Mouse (Mus musculus): ENCODE measurements at regions not wholly inside any gene's neighbourhood (a gene's known extent, or its start where the extent isn't known, plus 50 kb on each side); places are given as distances from the start of the nearest gene placed in this dataset.

DNA sequence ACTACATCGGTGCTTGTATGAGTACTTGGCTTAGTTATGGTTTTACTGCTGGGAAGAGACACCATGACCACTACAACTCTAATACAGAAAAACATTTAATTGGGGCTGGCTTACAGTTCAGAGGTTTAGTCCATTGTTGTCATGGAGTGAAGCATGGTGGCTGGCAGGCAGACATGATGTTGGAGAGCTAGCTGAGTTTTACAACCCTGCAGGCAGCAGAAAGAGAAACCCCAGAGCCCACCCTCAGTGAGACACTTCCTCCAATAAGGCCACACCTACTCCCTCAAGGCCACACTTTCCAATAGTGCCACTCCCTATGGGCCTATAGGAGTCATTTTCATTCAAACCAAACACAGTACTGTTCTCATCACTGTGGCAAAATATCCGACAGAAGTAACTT is 232.5 kb downstream of the Cd47 start:
- no peaks in the 10 kb centered on the region for H3K27me3 ChIP-seq (ENCODE audit: control insufficient read depth, insufficient read depth, low read length, poor library complexity, severe bottlenecking)
- TF ChIP-seq POLR2A (IDR thresholded peaks at IDR 0.05; ENCODE audit: insufficient read depth, low read length) = no peak
- no peak for TF ChIP-seq CTCF (IDR thresholded peaks at IDR 0.05; ENCODE audit: low read depth, low read length)
- no peak for TF ChIP-seq EP300 (IDR thresholded peaks at IDR 0.05; ENCODE audit: insufficient read depth, low read depth, low read length)
- H3K9ac ChIP-seq (ENCODE audit: low read depth, poor library complexity, severe bottlenecking) = no peak overlapping the region
- no peaks in the 10 kb centered on the region for H3K36me3 ChIP-seq (ENCODE audit: control insufficient read depth, insufficient read depth, low read length, poor library complexity, severe bottlenecking)
- no peak overlapping the region for H3K27ac ChIP-seq (ENCODE audit: insufficient read depth, low read length)
- peaks cover 4% of the 10 kb centered on the region for H3K4me1 ChIP-seq (ENCODE audit: control insufficient read depth, insufficient read depth, low read length)
- H3K9me3 ChIP-seq (replicated peaks; ENCODE audit: control insufficient read depth, insufficient read depth, low read length, poor library complexity, severe bottlenecking) = no peaks in the 10 kb centered on the region
- H3K4me3 ChIP-seq (ENCODE audit: low read depth, low read length) = no peak overlapping the region

DNA sequence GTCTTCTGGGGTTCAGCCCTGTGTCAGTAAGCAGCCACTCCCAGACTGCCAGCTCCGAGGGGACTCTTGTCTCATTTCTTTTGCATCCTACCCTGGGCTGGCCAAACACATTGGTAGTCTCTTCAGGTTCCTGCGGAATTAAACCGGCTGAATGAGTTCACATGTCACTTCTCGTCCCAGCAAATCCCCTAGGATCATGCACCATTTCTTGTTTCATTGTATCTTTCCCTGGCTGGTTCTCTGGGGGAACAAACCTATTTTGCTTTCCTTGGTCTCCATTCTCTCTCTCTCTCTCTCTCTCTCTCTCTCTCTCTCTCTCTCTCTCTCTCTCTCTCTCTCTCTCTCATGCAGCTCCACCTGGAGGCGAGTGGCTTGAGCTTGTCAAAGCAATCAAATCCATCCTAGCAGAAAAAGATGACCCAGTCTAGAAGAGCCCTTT is 236.0 kb downstream of the Cd47 start:
- no peaks in the 10 kb centered on the region for H3K36me3 ChIP-seq (ENCODE audit: control insufficient read depth, insufficient read depth, low read length, poor library complexity, severe bottlenecking)
- no peak overlapping the region for H3K4me3 ChIP-seq (ENCODE audit: low read depth, low read length)
- no peaks in the 10 kb centered on the region; the same call in 1 of the 2 replicates for H3K27me3 ChIP-seq (ENCODE audit: control insufficient read depth, insufficient read depth, low read length, poor library complexity, severe bottlenecking)
- no peaks in the 10 kb centered on the region for H3K9me3 ChIP-seq (replicated peaks; ENCODE audit: control insufficient read depth, insufficient read depth, low read length, poor library complexity, severe bottlenecking)
- no peak for TF ChIP-seq EP300 (IDR thresholded peaks at IDR 0.05; ENCODE audit: insufficient read depth, low read depth, low read length)
- no peak for TF ChIP-seq CTCF (IDR thresholded peaks at IDR 0.05; ENCODE audit: low read depth, low read length)
- no peak for TF ChIP-seq POLR2A (IDR thresholded peaks at IDR 0.05; ENCODE audit: insufficient read depth, low read length)
- no peak overlapping the region for H3K9ac ChIP-seq (ENCODE audit: low read depth, poor library complexity, severe bottlenecking)
- H3K27ac ChIP-seq (ENCODE audit: insufficient read depth, low read length) = no peak overlapping the region
- no peaks in the 10 kb centered on the region for H3K4me1 ChIP-seq (ENCODE audit: control insufficient read depth, insufficient read depth, low read length)

DNA sequence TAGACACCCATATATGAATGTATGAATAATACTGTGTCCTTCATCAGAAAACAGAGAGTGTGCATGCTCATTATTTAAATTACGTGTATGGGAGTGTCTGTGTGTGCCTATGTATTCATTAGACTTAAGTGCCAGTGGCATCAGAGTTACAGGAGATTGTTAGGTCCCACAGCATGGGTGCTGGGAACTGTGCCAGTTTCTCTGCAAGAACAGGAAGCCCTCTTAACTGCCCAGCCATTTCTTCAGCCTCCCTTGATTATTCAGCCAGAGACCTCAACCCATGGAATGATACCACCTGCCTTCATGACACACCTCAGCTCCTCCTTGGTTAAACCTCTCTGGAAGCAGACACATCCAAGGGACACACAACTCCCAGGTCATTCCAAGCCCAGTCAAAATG is 243.8 kb downstream of the Cd47 start:
- no peaks in the 10 kb centered on the region for H3K27me3 ChIP-seq (ENCODE audit: control insufficient read depth, insufficient read depth, low read length, poor library complexity, severe bottlenecking)
- no peak overlapping the region for H3K27ac ChIP-seq (ENCODE audit: insufficient read depth, low read length)
- H3K36me3 ChIP-seq (ENCODE audit: control insufficient read depth, insufficient read depth, low read length, poor library complexity, severe bottlenecking) = no peaks in the 10 kb centered on the region
- H3K4me3 ChIP-seq (ENCODE audit: low read depth, low read length) = no peak overlapping the region
- no peaks in the 10 kb centered on the region for H3K9me3 ChIP-seq (replicated peaks; ENCODE audit: control insufficient read depth, insufficient read depth, low read length, poor library complexity, severe bottlenecking)
- no peak for TF ChIP-seq EP300 (IDR thresholded peaks at IDR 0.05; ENCODE audit: insufficient read depth, low read depth, low read length)
- TF ChIP-seq POLR2A (IDR thresholded peaks at IDR 0.05; ENCODE audit: insufficient read depth, low read length) = no peak
- TF ChIP-seq CTCF (IDR thresholded peaks at IDR 0.05; ENCODE audit: low read depth, low read length) = no peak
- H3K4me1 ChIP-seq (ENCODE audit: control insufficient read depth, insufficient read depth, low read length) = peaks cover 1% of the 10 kb centered on the region
- no peak overlapping the region for H3K9ac ChIP-seq (ENCODE audit: low read depth, poor library complexity, severe bottlenecking)

DNA sequence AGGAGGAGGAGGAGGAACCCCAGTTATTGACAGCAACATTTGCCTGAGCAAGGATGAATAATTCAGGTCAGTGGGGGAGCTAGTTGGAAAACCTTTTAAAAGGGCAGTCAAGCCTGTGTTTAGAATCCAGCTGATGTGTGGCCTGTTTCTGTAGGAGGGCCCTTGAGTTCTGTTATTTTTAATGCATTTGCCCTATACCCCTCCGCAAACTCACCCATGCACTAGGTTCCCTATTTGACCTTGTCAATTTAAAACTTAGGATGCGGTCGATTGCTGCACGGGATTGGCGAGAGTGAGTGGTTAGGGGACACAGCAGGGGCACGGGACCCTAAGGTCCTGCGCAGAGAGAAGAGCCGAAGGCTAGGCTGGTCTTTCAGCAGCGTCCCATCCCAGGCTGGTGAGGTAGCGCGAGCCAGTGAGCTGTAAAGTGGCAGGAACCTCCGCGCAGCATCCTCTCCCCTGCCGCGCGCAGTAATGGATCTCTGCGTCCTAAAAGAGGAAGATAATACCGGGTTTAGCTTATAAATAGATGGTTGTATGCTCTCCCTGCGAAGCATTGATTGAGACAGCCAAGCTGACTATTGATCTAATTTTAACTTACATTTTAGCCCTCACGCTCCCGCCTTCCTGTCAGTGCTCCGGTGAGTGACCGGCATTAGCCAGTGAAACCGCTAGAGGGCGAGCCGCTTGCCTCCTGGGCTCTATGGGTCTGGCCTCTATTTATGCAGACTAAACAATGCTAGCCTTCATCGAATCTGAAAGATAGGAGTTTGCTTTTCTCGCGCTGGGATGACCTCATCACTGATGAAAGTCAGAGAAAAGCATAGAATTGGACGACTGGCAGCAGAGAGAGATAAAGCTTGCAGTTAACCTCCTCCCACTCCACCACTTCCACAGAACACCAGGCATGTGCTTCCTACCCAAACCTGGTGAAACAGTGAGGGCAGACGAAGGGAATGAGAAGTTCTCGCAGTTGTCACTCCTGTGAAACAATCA is 245.5 kb downstream of the Cd47 start:
- H3K36me3 ChIP-seq (ENCODE audit: control insufficient read depth, insufficient read depth, low read length, poor library complexity, severe bottlenecking) = no peaks in the 10 kb centered on the region
- H3K4me1 ChIP-seq (ENCODE audit: control insufficient read depth, insufficient read depth, low read length) = peaks cover 1% of the 10 kb centered on the region
- H3K4me3 ChIP-seq (ENCODE audit: low read depth, low read length) = peak overlapping the region; percentile 57
- H3K9ac ChIP-seq (ENCODE audit: low read depth, poor library complexity, severe bottlenecking) = no peak overlapping the region; the same call in 1 of the 2 replicates
- H3K27me3 ChIP-seq (ENCODE audit: control insufficient read depth, insufficient read depth, low read length, poor library complexity, severe bottlenecking) = no peaks in the 10 kb centered on the region
- no peak overlapping the region for H3K27ac ChIP-seq (ENCODE audit: insufficient read depth, low read length)
- H3K9me3 ChIP-seq (replicated peaks; ENCODE audit: control insufficient read depth, insufficient read depth, low read length, poor library complexity, severe bottlenecking) = no peaks in the 10 kb centered on the region
- TF ChIP-seq POLR2A (IDR thresholded peaks at IDR 0.05; ENCODE audit: insufficient read depth, low read length) (no peak), CTCF (IDR thresholded peaks at IDR 0.05; ENCODE audit: low read depth, low read length) (peak; percentile 80)

DNA sequence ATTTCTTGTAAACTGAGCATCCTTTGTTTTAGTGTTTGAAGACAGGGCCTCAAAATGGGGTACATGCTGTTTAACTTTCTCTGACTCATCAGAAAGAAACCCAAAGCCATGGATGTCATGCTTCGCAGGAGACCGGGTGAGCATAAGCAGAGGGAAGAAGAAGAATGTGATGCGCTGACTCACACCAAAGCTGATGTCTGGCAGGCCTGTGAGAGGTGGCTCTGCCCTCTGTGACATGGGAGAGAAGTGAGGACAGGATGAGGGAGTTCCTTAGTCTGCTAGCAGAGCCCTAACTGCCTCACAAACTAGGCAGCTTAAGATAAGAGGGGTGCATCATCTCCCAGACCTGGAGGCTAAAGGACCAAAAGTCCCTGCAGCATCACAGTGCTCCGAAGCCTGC is 263.2 kb downstream of the Cd47 start:
- H3K4me1 ChIP-seq (ENCODE audit: control insufficient read depth, insufficient read depth, low read length) = no peaks in the 10 kb centered on the region
- H3K36me3 ChIP-seq (ENCODE audit: control insufficient read depth, insufficient read depth, low read length, poor library complexity, severe bottlenecking) = no peaks in the 10 kb centered on the region
- H3K9me3 ChIP-seq (replicated peaks; ENCODE audit: control insufficient read depth, insufficient read depth, low read length, poor library complexity, severe bottlenecking) = peaks cover 7% of the 10 kb centered on the region
- H3K27me3 ChIP-seq (ENCODE audit: control insufficient read depth, insufficient read depth, low read length, poor library complexity, severe bottlenecking) = no peaks in the 10 kb centered on the region
- no peak overlapping the region for H3K4me3 ChIP-seq (ENCODE audit: low read depth, low read length)
- no peak overlapping the region for H3K9ac ChIP-seq (ENCODE audit: low read depth, poor library complexity, severe bottlenecking)
- TF ChIP-seq POLR2A (IDR thresholded peaks at IDR 0.05; ENCODE audit: insufficient read depth, low read length) (no peak), EP300 (IDR thresholded peaks at IDR 0.05; ENCODE audit: insufficient read depth, low read depth, low read length) (no peak), CTCF (IDR thresholded peaks at IDR 0.05; ENCODE audit: low read depth, low read length) (no peak)
- H3K27ac ChIP-seq (ENCODE audit: insufficient read depth, low read length) = no peak overlapping the region

Measured in ES-Bruce4 (cell line).